Mouse (Mus musculus) megakaryocyte-erythroid progenitor cell, adult 5-6 weeks (primary cell): ENCODE results near the gene Lamc2. TPM values are rescaled to one million over a fixed set of nuclear protein-coding genes. Genes with fewer than 3 reads are reported as not detected.

Experiments used
- ATAC-seq: replicated peaks from 2 replicates; pipeline ENCODE4 v1.8.0; 2016; ENCODE audit warnings: mild to moderate bottlenecking, inconsistent platforms; ENCODE audit not compliant: severe bottlenecking, poor library complexity, low FRiP score, low TSS enrichment
- total RNA-seq, 2 experiments: library from RNA; stranded (forward) in 1 of 2; stranded (reverse) in 1 of 2; fragments of 200-1000, 215-1000 nt in 1 of 2; fragments of >200 nt in 1 of 2; fragmentation: Nextera tagmentation in 1 of 2; gene quantifications; 2 replicates each; pipeline ENCODE4 v1.2.3; 2014 to 2017

The Lamc2 gene
- total RNA-seq, 2 experiments from 2014 or later: not detected

DNA sequence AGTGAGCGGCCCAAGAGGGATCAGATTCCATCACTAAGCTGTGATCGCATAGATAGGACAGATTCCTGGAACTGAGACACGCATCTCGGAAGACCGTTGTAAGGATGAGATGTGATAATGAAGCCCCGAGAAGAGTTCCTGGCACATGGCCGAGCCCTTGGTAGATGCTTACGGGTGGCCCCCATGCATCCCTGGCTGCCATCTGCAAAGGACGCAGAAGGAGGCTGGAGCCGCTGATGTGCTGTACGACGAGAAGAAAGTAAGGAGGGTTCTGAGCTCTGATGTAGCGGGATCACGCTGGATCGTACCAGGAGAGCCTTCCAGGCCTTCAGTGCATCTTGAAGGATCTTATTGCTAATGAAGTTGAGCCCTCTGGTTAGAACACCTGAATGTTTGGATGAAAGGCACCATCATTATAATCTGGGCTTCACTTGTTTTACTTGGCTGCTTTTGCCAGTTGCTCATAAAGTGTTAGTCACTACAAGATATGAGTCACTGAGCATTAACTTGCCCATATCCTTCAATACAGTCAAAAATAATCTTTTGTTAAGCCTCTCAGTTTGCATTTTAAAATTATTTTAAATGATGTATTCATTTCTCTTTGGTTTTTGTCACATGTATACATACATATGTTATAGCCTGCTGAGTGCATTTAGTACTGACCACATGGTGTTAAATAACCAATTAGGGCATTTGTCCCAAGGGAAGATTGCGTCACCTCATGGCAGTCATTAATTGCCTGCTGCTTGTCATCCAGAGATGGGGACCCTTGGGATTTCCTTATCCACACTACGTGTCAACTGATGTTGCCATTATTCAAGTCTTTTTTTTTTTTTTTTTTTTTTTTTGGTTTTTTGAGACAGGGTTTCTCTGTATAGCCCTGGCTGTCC is 83.7 kb downstream of the Lamc2 start:
- no peak for ATAC-seq

DNA sequence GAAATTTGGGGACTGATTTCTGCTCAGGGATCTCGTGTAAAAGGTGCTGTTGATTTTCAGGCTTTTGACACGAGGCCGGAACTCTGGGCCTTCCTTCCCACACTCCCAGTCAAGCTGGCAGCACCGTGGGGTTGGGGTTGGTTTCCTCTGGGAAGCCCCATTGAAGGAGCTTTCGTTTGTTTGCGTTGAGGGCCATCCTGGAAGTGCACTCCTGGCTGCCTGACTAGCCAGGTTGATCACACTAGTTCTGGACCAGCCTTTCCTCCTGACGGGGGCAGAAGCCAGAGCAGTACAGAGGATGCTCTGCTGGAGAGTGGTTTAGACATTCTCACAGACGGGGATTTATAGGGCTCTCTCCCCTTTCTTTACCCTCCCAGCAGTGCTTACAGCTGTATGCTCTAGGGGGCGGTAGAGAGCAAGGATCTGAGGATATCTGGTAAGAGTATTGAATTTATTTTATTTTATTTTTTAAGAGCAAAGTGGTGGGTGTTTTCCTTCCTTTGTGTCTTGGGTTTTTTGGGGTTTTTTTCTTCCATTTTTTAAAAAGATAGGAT is 84.8 kb downstream of the Lamc2 start:
- ATAC-seq: peak; percentile 62

DNA sequence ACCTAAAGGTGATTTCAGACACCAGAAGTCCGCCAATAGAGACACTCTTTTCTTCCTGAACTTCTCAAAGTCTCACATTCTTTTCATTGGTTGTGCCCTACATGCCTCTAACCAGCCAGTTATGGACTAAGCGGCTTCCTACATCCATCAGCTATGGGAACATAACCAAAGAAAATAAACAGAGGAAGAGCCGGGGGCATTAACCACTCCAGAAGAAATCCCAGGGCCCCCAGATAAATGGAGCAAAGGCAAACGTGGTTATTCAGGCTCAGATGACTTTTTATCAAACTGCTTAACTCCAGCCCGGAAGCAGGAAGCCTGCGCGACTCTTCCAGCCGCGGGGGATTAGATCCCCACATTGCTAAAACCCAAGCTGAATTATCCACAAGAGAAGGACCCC is 85.3 kb downstream of the Lamc2 start:
- ATAC-seq: no peak

DNA sequence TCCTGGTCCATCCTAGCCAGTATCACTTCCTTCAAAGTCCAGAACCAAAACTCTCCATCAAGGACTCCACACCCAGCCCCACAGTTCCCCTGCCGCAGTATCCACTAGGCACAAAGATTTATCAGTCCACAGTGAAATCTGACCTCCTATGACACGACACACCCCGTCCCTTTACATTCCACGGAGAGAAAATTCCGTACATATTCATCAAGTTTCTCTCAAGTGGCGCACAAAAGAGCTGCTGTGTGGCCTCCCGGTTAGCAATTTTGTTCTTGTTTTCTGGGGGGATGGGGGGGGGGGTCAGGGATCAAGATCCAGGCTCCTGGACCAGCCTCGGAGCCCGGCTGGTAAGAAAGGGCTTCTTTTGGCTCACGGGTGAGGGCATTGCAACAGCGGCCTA is 87.7 kb downstream of the Lamc2 start:
- ATAC-seq: no peak

DNA sequence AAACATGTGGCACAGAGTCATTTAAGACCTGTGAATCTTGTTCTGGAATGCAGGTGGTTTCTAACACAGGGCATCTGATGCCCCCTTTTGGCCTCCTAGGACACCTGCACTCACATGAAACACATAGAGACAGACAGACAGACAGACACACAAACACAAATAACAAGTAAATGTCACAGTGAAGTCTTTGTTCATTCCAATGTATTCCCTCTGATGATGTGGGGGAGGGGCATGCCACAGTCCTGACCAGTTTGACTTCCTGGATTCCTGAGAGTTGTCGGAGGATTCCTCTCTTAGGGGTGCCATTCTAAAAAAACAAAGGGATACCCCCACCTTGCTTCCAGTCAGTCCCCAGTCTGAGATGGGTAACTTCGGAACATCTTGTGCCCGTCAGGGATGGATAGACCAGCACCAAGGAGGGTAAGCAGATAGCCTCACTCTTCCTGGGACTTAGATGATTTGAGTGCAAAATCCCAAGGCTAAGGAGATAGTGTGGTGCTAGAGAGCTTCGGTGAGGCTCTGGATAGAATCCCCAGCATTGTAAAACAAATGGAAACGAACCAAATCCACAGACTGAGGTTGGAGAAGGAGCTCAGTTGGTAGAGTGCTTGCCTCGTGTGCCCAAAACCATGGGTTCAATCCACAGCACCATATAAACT is 89.1 kb downstream of the Lamc2 start:
- ATAC-seq: no peak

DNA sequence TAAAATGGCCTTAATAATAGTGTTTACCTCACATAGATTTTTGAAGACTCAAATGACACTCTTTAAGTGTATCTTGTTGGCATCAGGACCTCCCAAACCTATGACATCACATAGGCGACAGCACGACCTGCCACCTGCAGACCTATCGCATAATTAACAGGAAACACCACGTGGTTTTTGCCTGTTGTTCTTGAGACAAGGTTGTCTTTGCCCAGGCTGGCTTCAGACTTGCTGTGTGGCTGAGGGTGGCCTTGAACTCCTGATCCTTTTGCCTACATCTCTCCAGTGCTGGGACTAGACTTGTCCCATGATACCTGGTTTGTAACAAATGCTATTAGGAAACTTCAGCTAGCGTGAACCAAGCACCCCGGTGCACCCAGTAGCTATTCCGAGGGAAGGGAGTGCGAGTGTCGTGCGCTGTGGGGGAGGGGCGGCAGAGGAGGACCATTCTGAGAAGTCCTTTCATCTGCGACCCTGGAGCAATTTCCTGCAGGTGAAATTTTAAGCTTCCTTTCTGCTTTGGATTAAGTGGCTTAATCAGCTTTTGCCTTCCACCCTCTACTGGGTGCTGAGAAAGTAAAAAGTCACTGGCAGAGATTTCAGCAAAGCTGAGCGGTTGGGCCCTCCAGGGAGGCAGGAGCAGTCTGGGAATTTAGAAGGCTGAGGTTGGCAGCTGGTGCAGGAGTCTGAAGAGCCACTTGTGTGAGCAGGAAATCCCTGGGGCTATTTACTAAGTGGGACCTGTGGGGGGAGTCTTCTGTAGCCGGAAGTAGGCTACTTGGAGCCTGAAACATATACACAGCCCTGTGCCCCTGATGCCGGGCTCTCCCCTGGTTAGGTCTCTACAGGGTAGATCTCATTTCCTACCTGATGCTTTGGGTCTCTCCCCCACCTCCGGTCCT is 90.2 kb downstream of the Lamc2 start:
- ATAC-seq: no peak

DNA sequence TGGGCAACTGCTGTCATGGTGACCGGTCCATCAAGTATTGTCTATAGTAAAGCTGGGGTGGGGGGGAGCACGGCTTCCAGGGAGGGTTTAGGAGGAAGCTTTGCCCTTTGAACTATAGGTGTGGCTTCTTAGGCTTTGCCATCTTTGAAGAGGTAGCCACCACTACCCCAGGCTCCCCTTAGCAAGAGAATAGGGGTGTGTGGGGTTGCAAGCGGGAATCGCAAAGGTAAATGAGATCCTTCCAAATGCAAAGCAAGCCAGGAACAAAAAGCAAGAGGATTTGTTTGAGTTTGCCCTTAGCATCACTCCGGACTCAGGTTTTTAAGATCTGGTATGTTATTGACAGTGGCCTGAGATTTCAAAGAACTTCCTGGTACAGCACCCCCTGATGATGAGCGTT is 90.9 kb downstream of the Lamc2 start:
- no peak for ATAC-seq

- no peak for ATAC-seq
These were observed 91.8 kb downstream of the Lamc2 start for GRCm38 (mm10) chr1:153094226-153095076.

- no peak for ATAC-seq
These were observed 92.7 kb downstream of the Lamc2 start for GRCm38 (mm10) chr1:153093581-153093980.

DNA sequence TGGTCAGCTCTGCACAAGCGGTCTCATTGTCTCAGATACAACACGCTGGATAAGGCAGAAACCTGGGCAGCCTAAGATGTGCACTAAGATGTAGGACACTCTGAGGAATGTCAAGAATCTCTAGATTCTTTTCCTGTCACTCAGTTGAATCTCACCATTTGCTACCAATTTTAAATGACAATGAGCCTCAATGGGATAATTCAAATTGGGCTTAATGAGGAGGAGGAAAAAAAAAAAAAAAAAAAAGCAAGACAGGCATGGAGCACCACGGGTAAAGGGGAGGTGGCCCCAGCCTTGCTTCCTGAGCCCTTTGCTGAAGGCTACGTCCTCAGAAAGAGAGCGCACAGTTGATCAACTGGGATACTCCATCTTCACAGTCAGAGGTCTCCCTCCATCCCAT is 93.1 kb downstream of the Lamc2 start:
- ATAC-seq: no peak

DNA sequence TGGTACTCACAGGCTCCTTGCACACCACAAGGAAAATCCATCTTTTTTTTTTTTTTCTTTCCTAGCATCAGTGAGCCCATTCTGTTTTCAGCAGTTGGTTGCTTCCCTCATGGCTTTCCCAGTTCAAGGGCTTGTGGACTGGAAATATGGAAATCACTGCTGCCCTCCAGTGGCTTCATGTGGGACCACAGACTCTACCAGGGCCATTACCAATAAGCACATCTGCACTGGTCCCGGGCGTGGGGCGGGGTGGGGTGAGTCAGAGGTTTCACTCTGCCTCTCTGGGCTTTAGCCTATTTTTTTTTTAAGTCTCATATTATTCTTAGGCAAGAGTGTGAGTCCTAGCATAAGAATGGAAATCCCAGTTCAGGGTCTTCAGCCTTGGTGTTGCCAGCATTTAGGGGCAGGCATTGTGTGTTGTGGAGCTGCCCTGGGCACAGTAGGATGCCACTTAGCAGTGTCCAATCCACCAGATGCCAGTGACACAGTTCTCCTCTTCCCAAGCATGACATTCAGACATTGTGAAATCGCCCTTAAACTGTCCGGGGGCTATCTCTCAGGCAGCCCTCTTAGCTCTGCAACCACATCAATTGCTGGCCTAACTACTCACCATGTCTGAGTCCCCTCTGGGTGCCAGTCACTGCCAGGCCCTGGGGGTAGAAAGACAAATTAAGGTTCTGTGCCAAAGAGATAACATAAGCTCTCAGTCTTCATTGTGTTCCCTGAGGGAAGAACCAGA is 93.8 kb downstream of the Lamc2 start:
- ATAC-seq: peak; percentile 86

DNA sequence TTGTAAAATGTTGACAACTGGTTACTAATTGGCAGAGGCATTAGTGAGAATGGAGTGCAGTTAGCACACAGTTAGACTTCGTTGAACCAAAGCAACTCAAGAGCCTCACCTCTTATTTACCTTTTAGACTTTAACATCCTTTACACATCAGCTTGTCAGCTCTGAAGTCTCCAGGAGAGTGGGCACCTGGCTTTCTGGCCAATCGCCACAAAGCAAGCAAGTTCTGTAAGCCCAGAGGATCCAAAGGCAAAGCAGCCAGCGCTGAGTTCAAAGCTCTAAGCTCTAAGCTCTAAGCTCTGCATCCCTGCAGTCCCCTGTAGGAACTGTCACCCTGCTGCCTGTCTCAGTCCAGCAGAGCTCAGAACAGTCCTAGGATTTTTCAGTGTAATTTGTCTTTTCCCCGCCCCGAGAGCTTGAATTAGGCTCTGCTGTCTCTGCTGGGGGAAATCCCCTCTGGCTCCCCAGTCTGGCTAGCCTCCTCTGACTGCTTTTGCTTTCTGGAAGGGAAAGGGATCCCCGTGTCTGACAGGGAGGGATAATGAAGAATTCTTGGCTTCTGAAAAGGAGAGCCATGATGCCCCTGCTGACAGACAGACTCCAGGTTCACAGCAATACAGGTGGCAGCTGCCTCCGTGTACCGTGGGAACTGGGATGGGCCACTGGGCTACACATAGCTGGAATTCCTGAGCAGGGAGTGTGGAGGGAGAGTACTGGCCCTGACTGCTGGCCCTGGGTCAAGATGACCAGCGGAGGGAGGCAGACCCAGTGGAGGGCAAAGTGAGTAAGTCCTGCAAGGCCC is 94.6 kb downstream of the Lamc2 start:
- ATAC-seq: no peak

DNA sequence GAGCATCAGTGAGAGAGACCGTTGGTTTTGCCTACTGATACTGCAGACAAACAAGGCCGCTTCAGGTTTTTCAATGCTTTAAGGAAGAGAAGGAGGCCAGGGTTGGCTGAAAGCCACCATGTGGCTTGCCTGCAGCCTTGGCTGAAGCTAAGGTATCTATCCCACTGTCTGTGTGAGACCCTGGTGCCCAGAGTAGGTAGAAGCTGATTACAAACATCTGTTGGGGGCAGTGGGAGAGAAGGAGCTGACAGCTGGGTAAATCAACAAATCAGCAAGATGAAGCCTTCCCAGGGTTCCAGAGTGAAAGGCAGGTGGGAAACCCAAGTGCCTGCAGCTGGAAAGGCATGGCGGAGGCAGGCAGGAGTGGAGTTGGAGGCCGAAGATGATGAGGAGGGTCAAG is 95.4 kb downstream of the Lamc2 start:
- ATAC-seq: no peak

DNA sequence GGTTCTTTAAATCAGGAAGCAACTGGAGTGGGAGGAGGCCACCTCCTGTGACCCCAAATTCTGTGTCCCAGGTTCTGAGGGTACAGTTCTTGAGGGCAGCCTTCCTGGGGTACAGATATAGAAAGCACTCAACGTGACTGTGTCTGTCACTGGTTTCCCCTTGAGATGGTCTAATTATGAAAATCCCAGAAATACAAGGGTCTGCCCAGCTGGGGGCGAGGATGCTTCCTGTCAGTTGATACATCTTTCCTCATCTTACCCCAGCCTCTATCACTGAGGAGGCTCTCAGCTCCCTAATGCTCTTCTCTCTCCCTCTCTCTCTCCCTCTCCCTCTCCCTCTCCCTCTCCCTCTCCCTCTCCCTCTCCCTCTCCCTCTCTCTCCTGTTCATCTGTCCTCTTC is 96.2 kb downstream of the Lamc2 start:
- no peak for ATAC-seq

GRCm38 (mm10) chr1:153087771-153088170 is 98.5 kb downstream of the Lamc2 start:
- no peak for ATAC-seq

DNA sequence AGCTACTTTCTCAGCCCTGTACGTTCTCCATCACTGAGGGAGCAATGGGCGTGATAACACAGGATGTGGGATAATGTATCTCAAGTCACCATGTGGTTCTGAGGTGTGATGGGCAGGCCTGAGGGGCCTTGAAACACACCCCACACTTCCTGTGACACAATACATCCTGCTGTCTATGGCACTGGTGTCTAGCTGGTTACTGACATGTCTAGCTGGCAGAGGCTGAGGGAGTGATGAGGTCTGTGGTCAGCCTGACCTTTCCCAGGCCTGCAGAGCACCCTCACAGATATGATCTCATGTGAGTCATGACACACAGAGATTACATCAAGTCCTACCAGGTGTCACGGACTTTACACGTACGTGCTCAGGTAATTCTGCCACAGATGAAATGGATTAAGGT is 101.0 kb downstream of the Lamc2 start:
- ATAC-seq: peak; percentile 50

GRCm38 (mm10) chr1:153084191-153084590 is 102.1 kb downstream of the Lamc2 start:
- 0 out of 2 replicates have a peak, but pooled peaks have one; percentile 26 for ATAC-seq
